Mouse (Mus musculus) naive thymus-derived CD4-positive, alpha-beta T cell, adult 2 months (primary cell): ENCODE results near the gene Fcgr3.

Experiments
- DNase-seq: peaks from one replicate; pipeline ENCODE4 v3.0.0-alpha.2; 2011; ENCODE audit warnings: low read depth

Fcgr3 gene

DNA sequence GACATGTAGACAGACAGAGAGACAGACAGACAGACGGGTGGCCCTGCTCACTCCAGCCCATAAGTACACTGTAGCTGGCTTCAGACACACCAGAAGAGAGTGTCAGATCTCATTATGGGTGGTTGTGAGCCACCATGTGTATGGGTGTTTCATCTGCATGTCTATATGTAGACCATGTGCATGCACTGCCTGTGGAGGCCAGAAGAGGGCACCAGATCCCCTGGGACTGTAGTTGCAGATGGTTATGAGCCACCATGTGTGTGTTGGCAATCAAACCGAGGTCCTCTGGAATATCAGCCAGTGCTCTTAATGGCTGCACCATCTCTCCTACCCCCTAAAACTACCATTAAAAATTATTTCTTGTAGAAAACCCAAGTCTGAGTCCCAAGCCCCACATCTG lies 57.8 kb downstream of the Fcgr3 start:
- DNase-seq = no peak

DNA sequence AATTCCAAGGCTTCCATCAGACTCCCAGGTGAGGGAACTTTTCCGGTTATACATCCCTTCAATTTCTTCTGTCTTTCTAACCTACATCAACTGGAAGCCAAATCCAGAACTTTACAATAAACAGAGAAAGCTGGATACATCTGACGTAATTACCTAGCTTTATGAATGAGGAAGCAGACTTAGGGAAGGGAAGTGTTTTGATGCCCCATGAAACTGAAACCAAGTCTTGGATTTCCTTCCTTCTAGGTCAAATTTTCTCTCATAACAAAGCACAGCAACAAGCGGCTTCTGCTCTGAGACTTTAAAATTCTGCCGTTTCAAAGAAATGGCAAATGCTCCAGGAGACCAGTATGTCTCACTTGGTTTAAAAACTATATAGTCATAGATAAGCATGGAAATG lies 58.4 kb downstream of the Fcgr3 start:
- DNase-seq = no peak

DNA sequence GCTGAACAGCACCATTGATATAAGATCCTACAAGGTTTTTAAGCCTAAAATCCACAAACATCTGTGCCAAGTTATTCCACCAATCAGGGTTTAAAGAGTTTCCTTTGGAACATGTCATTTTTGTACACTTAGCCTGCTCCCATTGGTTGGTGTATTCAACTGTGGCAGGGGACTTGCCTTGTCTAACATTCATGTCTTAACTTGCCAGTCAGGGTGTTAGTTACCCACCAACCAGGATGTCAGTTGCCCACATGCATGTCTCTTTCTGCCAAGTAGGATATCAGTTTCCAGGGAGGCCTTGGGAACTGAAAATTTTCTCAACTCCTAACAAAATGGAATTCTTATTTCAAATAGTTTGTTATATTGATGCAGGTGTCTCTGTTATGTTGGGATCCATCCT lies 59.1 kb downstream of the Fcgr3 start:
- no peak for DNase-seq

DNA sequence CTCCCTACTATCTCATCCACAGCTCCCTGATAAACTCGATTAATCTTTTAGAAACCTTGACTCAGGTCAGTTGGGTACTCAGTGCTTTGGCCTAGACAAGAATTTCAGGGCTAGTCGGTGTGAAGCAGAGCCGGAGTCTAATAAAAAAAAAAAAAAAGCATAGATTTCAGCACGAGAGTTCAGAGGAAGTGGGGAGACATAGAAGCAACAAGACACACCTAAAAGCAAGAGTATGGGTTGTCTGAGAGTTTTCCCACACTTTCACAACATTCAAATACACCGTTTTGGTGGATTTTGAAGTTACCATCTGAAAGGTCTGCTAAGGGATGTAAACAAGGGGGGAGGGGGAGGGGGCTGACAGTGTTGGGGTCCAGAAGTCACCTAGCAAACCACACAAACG lies 59.7 kb downstream of the Fcgr3 start:
- no peak for DNase-seq
